Mouse (Mus musculus) T-helper 17 cell (primary cell): ENCODE measurements around the gene Retreg1.

Experiments used
- in situ Hi-C, 2 experiments: fragments of 300-600 bp; cut with MboI, MseI; formaldehyde crosslinking; loops; 1 replicate in 1 of 2; 2 replicates in 1 of 2; pipeline ENCODE4 v1.15.1; 2025; ENCODE audit warnings: high pct_unique_total_duplicates in 2 of 2

Gene Retreg1

GRCm38 (mm10) chr15:25826531-25826961, 16.4 kb upstream of the Retreg1 start:
- in situ Hi-C loops = loop anchor here in 1 of 2 experiments (25.0 kb wide), 1 partner anchor 811 kb away; no protein-coding TSS in a partner anchor

- in situ Hi-C loops = loop anchor here in 1 of 2 experiments (25.0 kb wide), 1 partner anchor 809 kb away; no protein-coding TSS in a partner anchor
These were observed 14.5 kb upstream of the Retreg1 start for GRCm38 (mm10) chr15:25828464-25828863.

GRCm38 (mm10) chr15:25830426-25830825, 12.6 kb upstream of the Retreg1 start:
- in situ Hi-C loops = loop anchor here in 1 of 2 experiments (25.0 kb wide), 1 partner anchor 807 kb away; no protein-coding TSS in a partner anchor

- in situ Hi-C loops = loop anchor here in 1 of 2 experiments (25.0 kb wide), 1 partner anchor 803 kb away; no protein-coding TSS in a partner anchor
These were observed 8.7 kb upstream of the Retreg1 start for GRCm38 (mm10) chr15:25834282-25834681.

GRCm38 (mm10) chr15:25834920-25835674, 7.9 kb upstream of the Retreg1 start:
- in situ Hi-C loops = loop anchor here in 1 of 2 experiments (25.0 kb wide), 1 partner anchor 802 kb away; no protein-coding TSS in a partner anchor

- in situ Hi-C loops = loop anchor here in 1 of 2 experiments (25.0 kb wide), 1 partner anchor 795 kb away; no protein-coding TSS in a partner anchor
These were observed 406 bp upstream of the Retreg1 start for GRCm38 (mm10) chr15:25842462-25843085.

- in situ Hi-C loops = loop anchor here in 1 of 2 experiments (25.0 kb wide), 1 partner anchor 793 kb away; no protein-coding TSS in a partner anchor
These were observed 1.1 kb downstream of the Retreg1 start for GRCm38 (mm10) chr15:25844013-25844570.

GRCm38 (mm10) chr15:25844771-25845170, 1.8 kb downstream of the Retreg1 start:
- in situ Hi-C loops = loop anchor here in 1 of 2 experiments (25.0 kb wide), 1 partner anchor 793 kb away; no protein-coding TSS in a partner anchor

- in situ Hi-C loops = loop anchor here in 1 of 2 experiments (25.0 kb wide), 1 partner anchor 790 kb away; no protein-coding TSS in a partner anchor
These were observed 4.7 kb downstream of the Retreg1 start for GRCm38 (mm10) chr15:25847576-25848168.

GRCm38 (mm10) chr15:25850552-25850951, 7.6 kb downstream of the Retreg1 start:
- in situ Hi-C loops = loop anchor here in 1 of 2 experiments (5.0 kb wide), 1 partner anchor 52 kb away; no protein-coding TSS in a partner anchor

GRCm38 (mm10) chr15:25854270-25854904, 11.4 kb downstream of the Retreg1 start:
- in situ Hi-C loops = loop anchor here in 1 of 2 experiments (5.0 kb wide), 1 partner anchor 48 kb away; no protein-coding TSS in a partner anchor

GRCm38 (mm10) chr15:25858611-25859058, 15.7 kb downstream of the Retreg1 start:
- in situ Hi-C loops = no loop called here

- in situ Hi-C loops = no loop called here
These were observed 16.5 kb downstream of the Retreg1 start for GRCm38 (mm10) chr15:25859469-25859868.

GRCm38 (mm10) chr15:25861900-25862299, 18.9 kb downstream of the Retreg1 start:
- in situ Hi-C loops = no loop called here

GRCm38 (mm10) chr15:25865605-25866004, 22.6 kb downstream of the Retreg1 start:
- in situ Hi-C loops = no loop called here

- in situ Hi-C loops = no loop called here
These were observed 23.1 kb downstream of the Retreg1 start for GRCm38 (mm10) chr15:25866106-25866505.

- in situ Hi-C loops = no loop called here
These were observed 26.1 kb downstream of the Retreg1 start for GRCm38 (mm10) chr15:25869129-25869528.

- in situ Hi-C loops = no loop called here
These were observed 28.5 kb downstream of the Retreg1 start for GRCm38 (mm10) chr15:25871470-25871869.

GRCm38 (mm10) chr15:25872118-25872517, 29.1 kb downstream of the Retreg1 start:
- in situ Hi-C loops = no loop called here

GRCm38 (mm10) chr15:25872657-25873056, 29.7 kb downstream of the Retreg1 start:
- in situ Hi-C loops = no loop called here

GRCm38 (mm10) chr15:25873536-25873935, 30.6 kb downstream of the Retreg1 start:
- in situ Hi-C loops = no loop called here
